Mouse (Mus musculus) forebrain, embryonic 10.5 days (tissue): ENCODE results near the gene Dlgap1. TPM values are rescaled to one million over a fixed set of nuclear protein-coding genes. Genes with fewer than 3 reads are reported as not detected.

Source experiments
- DNase-seq: peaks from one replicate; pipeline ENCODE4 v3.0.0-alpha.2; 2017; ENCODE audit warnings: low spot score; ENCODE audit errors: extremely low spot score
- H3K27ac ChIP-seq: fragments of 300-500 bp; sonication (generic); 2 replicates; pipeline ENCODE4 v1.5.1; 2016; ENCODE audit warnings: mild to moderate bottlenecking
- H3K27me3 ChIP-seq: fragments of 300-500 bp; sonication (generic); 2 replicates; pipeline ENCODE4 v1.6.1; 2016; ENCODE audit warnings: mild to moderate bottlenecking; ENCODE audit not compliant: poor library complexity, severe bottlenecking
- H3K36me3 ChIP-seq: fragments of 300-500 bp; sonication (generic); replicated peaks from 2 replicates; pipeline ENCODE4 v1.6.1; 2016; ENCODE audit warnings: mild to moderate bottlenecking, moderate library complexity
- H3K4me1 ChIP-seq: fragments of 300-500 bp; sonication (generic); 2 replicates; pipeline ENCODE4 v1.6.1; 2016
- H3K4me3 ChIP-seq: fragments of 300-500 bp; sonication (generic); 2 replicates; pipeline ENCODE4 v1.5.1; 2016; ENCODE audit warnings: mild to moderate bottlenecking, moderate library complexity
- H3K9me3 ChIP-seq: fragments of 300-500 bp; sonication (generic); 2 replicates; pipeline ENCODE4 v1.6.1; 2016; ENCODE audit warnings: mild to moderate bottlenecking, moderate library complexity
- WGBS: fragments of 180-500 bp; shearing (Covaris S2); methylation state at CpG from one replicate; pipeline ENCODE4 v1.1.7; 2016; 5-methylcytosine and 5-hydroxymethylcytosine counted together
- polyA plus RNA-seq: library from polyadenylated mRNA; unstranded; fragments of >200 nt; fragmentation: Nextera tagmentation; extraction: Ambion mirVana; gene quantifications from 2 replicates; pipeline ENCODE4 v1.2.1, GENCODE M21; 2016

Dlgap1 gene
- polyA plus RNA-seq, 1 experiment from 2014 or later: 0.82 TPM

- no peaks in the 10 kb centered on the region for H3K36me3 ChIP-seq
- DNase-seq: no peak
- H3K27ac ChIP-seq: no peak overlapping the region
- H3K9me3 ChIP-seq: no peaks in the 10 kb centered on the region
- H3K27me3 ChIP-seq: no peaks in the 10 kb centered on the region
- WGBS: 76% methylated on average over 4 of the region's 4 CpGs
- H3K4me3 ChIP-seq: no peak overlapping the region
- no peaks in the 10 kb centered on the region for H3K4me1 ChIP-seq
Measured at GRCm38 (mm10) chr17:70377020-70377419, 408.1 kb downstream of the Dlgap1 start.

GRCm38 (mm10) chr17:70388447-70388846 is 419.6 kb downstream of the Dlgap1 start:
- Histone ChIP-seq H3K27ac (no peak overlapping the region), H3K4me1 (no peaks in the 10 kb centered on the region), H3K27me3 (no peaks in the 10 kb centered on the region), H3K36me3 (no peaks in the 10 kb centered on the region), H3K4me3 (no peak overlapping the region), H3K9me3 (no peaks in the 10 kb centered on the region)
- WGBS: 91% methylated on average over 1 of the region's 1 CpGs
- no peak for DNase-seq

DNA sequence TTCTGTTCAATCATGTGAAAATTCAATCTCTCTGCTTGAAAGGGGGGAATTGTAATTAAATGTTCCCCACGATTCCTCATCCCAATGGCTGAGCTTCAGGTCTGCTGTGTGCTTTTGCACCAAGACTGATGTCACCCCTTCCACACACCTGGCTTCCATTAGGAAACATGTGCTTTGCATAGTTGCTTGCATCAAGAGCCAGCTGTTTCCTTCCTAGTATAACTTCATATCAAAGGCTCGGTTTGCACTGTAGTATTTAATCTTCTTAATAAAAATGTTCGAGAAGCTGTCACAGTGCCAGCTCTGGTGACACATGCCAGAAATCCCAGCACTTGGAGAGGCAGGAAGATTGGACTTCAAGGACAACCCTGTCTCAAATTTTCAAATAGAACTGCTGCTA is 428.3 kb downstream of the Dlgap1 start:
- H3K27ac ChIP-seq: 0 out of 2 replicates have a peak overlapping the region, but pooled peaks have one; percentile 40
- H3K27me3 ChIP-seq: no peaks in the 10 kb centered on the region
- H3K4me1 ChIP-seq: peaks cover 17% of the 10 kb centered on the region
- no peaks in the 10 kb centered on the region for H3K9me3 ChIP-seq
- no peaks in the 10 kb centered on the region for H3K36me3 ChIP-seq
- 41% methylated on average over 3 of the region's 3 CpGs for WGBS
- DNase-seq: no peak
- no peak overlapping the region for H3K4me3 ChIP-seq

- Histone ChIP-seq H3K9me3 (no peaks in the 10 kb centered on the region), H3K36me3 (no peaks in the 10 kb centered on the region), H3K4me3 (no peak overlapping the region), H3K27me3 (no peaks in the 10 kb centered on the region), H3K4me1 (peaks cover 17% of the 10 kb centered on the region), H3K27ac (no peak overlapping the region)
- DNase-seq: no peak
- WGBS: 78% methylated on average over 8 of the region's 8 CpGs
Measured at GRCm38 (mm10) chr17:70397708-70398107, 428.8 kb downstream of the Dlgap1 start.

- WGBS: 80% methylated on average over 2 of the region's 2 CpGs
- DNase-seq: no peak
Measured at GRCm38 (mm10) chr17:70401909-70402308, 433.0 kb downstream of the Dlgap1 start.

GRCm38 (mm10) chr17:70403750-70404149 is 434.9 kb downstream of the Dlgap1 start:
- 25% methylated on average over 10 of the region's 10 CpGs for WGBS
- DNase-seq: no peak

More at GRCm38 (mm10) chr17:70401909-70402308, 433.0 kb downstream of the Dlgap1 start:
- peaks cover 10% of the 10 kb centered on the region for H3K4me1 ChIP-seq
- no peak overlapping the region for H3K4me3 ChIP-seq
- H3K36me3 ChIP-seq: no peaks in the 10 kb centered on the region
- H3K9me3 ChIP-seq: no peaks in the 10 kb centered on the region
- H3K27ac ChIP-seq: no peak overlapping the region
- H3K27me3 ChIP-seq: no peaks in the 10 kb centered on the region

GRCm38 (mm10) chr17:70414202-70414601 is 445.3 kb downstream of the Dlgap1 start:
- no peaks in the 10 kb centered on the region for H3K36me3 ChIP-seq
- H3K4me1 ChIP-seq: no peaks in the 10 kb centered on the region
- H3K4me3 ChIP-seq: no peak overlapping the region
- H3K27me3 ChIP-seq: no peaks in the 10 kb centered on the region
- H3K9me3 ChIP-seq: no peaks in the 10 kb centered on the region
- WGBS: 90% methylated on average over 3 of the region's 3 CpGs
- no peak overlapping the region for H3K27ac ChIP-seq
- no peak for DNase-seq

More at GRCm38 (mm10) chr17:70403750-70404149, 434.9 kb downstream of the Dlgap1 start:
- no peaks in the 10 kb centered on the region for H3K9me3 ChIP-seq
- H3K4me3 ChIP-seq: no peak overlapping the region
- no peaks in the 10 kb centered on the region for H3K27me3 ChIP-seq
- no peaks in the 10 kb centered on the region for H3K36me3 ChIP-seq
- H3K27ac ChIP-seq: no peak overlapping the region
- no peaks in the 10 kb centered on the region for H3K4me1 ChIP-seq

GRCm38 (mm10) chr17:70427866-70428265 is 459.0 kb downstream of the Dlgap1 start:
- DNase-seq: no peak
- H3K4me3 ChIP-seq: no peak overlapping the region
- H3K9me3 ChIP-seq: no peaks in the 10 kb centered on the region
- H3K27me3 ChIP-seq: no peaks in the 10 kb centered on the region
- H3K4me1 ChIP-seq: peaks cover 22% of the 10 kb centered on the region
- no peaks in the 10 kb centered on the region for H3K36me3 ChIP-seq
- 90% methylated on average over 9 of the region's 9 CpGs for WGBS
- H3K27ac ChIP-seq: no peak overlapping the region

DNA sequence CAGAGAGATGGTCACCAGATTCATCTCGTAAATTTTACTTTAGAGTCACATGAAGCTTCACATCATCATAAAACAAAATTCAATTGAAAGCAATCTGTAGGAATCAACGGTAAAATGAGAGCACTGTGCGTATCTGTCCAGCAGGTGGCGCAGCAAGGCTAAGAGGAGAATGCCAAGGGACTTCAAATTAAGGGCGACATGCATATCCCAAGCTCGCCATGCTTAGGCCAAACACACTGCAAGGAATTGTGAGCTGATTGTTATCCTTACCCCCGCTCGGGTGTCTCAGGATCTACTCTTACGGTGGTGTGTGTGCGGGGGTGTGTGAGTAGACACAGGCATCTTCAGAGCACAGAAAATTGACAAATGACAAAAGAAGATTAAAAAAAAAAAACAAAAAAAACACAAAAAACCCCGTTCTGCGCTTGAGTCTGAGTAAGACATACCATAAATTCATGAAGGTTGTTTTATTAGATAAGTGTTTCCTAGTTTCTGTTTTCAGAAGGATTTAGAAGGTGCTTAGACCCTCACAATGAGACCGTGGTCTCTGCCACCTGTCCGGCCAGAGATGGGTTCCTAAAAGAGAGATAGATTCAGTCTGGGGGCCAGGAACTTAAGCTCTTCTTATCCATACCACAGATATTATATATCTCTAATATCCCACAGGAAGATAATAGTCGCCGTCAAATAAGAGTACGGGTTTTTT is 461.0 kb downstream of the Dlgap1 start:
- no peaks in the 10 kb centered on the region for H3K36me3 ChIP-seq
- H3K4me1 ChIP-seq: peaks cover 25% of the 10 kb centered on the region
- no peaks in the 10 kb centered on the region for H3K27me3 ChIP-seq
- 17% methylated on average over 17 of the region's 17 CpGs for WGBS
- H3K9me3 ChIP-seq: no peaks in the 10 kb centered on the region
- 0 out of 2 replicates have a peak overlapping the region, but pooled peaks have one; percentile 58 for H3K27ac ChIP-seq
- peak; percentile 82 for DNase-seq
- H3K4me3 ChIP-seq: peak overlapping the region; percentile 18; the same call in 1 of the 2 replicates

GRCm38 (mm10) chr17:70430452-70430787 is 461.5 kb downstream of the Dlgap1 start:
- 14% methylated on average over 5 of the region's 5 CpGs for WGBS
- Histone ChIP-seq H3K4me1 (peaks cover 25% of the 10 kb centered on the region), H3K4me3 (no peak overlapping the region), H3K9me3 (no peaks in the 10 kb centered on the region), H3K27ac (no peak overlapping the region), H3K27me3 (no peaks in the 10 kb centered on the region), H3K36me3 (no peaks in the 10 kb centered on the region)
- DNase-seq: peak; percentile 52

DNA sequence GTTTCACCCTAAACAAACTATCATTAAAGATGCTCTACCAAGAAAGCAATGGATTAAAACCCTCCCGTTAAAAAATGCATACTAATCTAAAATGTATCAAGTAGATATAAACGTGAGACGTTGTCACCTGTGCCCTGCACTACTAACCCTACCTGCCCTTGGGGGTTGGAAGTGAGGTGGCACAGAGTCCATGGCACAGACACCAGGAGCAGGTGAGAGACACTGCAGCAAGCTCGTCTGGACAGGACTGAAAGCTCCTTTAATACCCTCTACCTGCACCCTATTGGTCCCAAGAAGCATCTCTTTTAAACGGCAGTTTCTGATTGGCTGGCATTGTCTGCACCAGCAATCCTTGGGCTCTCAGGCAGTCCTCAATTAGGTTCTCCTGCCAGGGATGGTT is 464.0 kb downstream of the Dlgap1 start:
- Histone ChIP-seq H3K4me1 (peaks cover 25% of the 10 kb centered on the region), H3K9me3 (no peaks in the 10 kb centered on the region), H3K27me3 (no peaks in the 10 kb centered on the region), H3K27ac (peak overlapping the region; percentile 40; the same call in 1 of the 2 replicates), H3K36me3 (no peaks in the 10 kb centered on the region), H3K4me3 (no peak overlapping the region)
- DNase-seq: no peak
- WGBS: 78% methylated on average over 5 of the region's 5 CpGs

DNA sequence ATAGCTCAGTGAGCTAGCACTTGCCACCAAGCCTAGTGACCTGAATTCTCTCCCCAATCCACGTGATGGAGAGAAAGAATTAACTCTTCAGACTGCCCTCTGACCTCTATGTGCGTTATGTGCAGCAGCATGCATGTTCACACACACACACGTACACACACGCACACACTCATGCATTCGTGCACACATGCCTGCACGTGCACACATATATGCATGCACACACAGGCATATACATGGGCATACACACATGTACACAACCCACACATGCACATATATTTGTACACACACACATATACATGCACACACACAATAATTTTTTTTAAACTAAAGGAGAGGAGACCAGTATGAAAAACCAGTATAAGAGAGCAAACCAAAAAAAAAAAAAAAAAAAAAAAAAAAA is 465.7 kb downstream of the Dlgap1 start:
- H3K9me3 ChIP-seq: no peaks in the 10 kb centered on the region
- H3K4me1 ChIP-seq: peaks cover 25% of the 10 kb centered on the region
- no peaks in the 10 kb centered on the region for H3K27me3 ChIP-seq
- H3K36me3 ChIP-seq: no peaks in the 10 kb centered on the region
- no peak for DNase-seq
- 91% methylated on average over 6 of the region's 6 CpGs for WGBS
- no peak overlapping the region for H3K27ac ChIP-seq
- no peak overlapping the region for H3K4me3 ChIP-seq

GRCm38 (mm10) chr17:70435612-70436011 is 466.7 kb downstream of the Dlgap1 start:
- H3K27ac ChIP-seq: no peak overlapping the region
- H3K36me3 ChIP-seq: no peaks in the 10 kb centered on the region
- no peaks in the 10 kb centered on the region for H3K9me3 ChIP-seq
- H3K4me3 ChIP-seq: no peak overlapping the region
- DNase-seq: no peak
- H3K27me3 ChIP-seq: no peaks in the 10 kb centered on the region
- WGBS: 93% methylated on average over 6 of the region's 6 CpGs
- peaks cover 20% of the 10 kb centered on the region for H3K4me1 ChIP-seq
